Mouse (Mus musculus): ENCODE measurements at regions not wholly inside any gene's neighbourhood (a gene's known extent, or its start where the extent isn't known, plus 50 kb on each side); places are given as distances from the start of the nearest gene placed in this dataset.
"Not testable (repeated sequence)": the region's sequence is repeated elsewhere in the genome, so short reads cannot be mapped to it uniquely, and the experiment has no call there.

GRCm38 (mm10) chr2:16811401-16812281 is 455.5 kb downstream of the Plxdc2 start:
- DNase-seq (ENCODE audit: low spot score), result not testable (repeated sequence)

GRCm38 (mm10) chr2:16820442-16820841 is 464.3 kb downstream of the Plxdc2 start:
- no peak for DNase-seq (ENCODE audit: low spot score)

- DNase-seq (ENCODE audit: low spot score), result peak; percentile 4
Measured at GRCm38 (mm10) chr2:16824681-16825230, 468.7 kb downstream of the Plxdc2 start.

- no peak for DNase-seq (ENCODE audit: low spot score)
Measured at GRCm38 (mm10) chr2:16827266-16827665, 471.2 kb downstream of the Plxdc2 start.

- DNase-seq (ENCODE audit: low spot score), result no peak
Measured at GRCm38 (mm10) chr2:16835960-16836359, 479.9 kb downstream of the Plxdc2 start.

GRCm38 (mm10) chr2:16838718-16839117 is 482.6 kb downstream of the Plxdc2 start:
- DNase-seq (ENCODE audit: low spot score), result no peak

- DNase-seq (ENCODE audit: low spot score), result no peak
Measured at GRCm38 (mm10) chr2:16849916-16850315, 493.8 kb downstream of the Plxdc2 start.

- no peak for DNase-seq (ENCODE audit: low spot score)
Measured at GRCm38 (mm10) chr2:16860056-16860455, 504.0 kb downstream of the Plxdc2 start.

- no peak for DNase-seq (ENCODE audit: low spot score)
Measured at GRCm38 (mm10) chr2:16866163-16866852, 510.2 kb downstream of the Plxdc2 start.

GRCm38 (mm10) chr2:16892381-16892780 is 536.3 kb downstream of the Plxdc2 start:
- not testable (repeated sequence) for DNase-seq (ENCODE audit: low spot score)

- DNase-seq (ENCODE audit: low spot score), result no peak
Measured at GRCm38 (mm10) chr2:16909246-16910038, 553.3 kb downstream of the Plxdc2 start.

GRCm38 (mm10) chr2:16914633-16915032 is 558.5 kb downstream of the Plxdc2 start:
- no peak for DNase-seq (ENCODE audit: low spot score)

GRCm38 (mm10) chr2:16929974-16930373 is 573.9 kb downstream of the Plxdc2 start:
- no peak for DNase-seq (ENCODE audit: low spot score)

GRCm38 (mm10) chr2:16959432-16959831 is 603.3 kb downstream of the Plxdc2 start:
- DNase-seq (ENCODE audit: low spot score), result no peak

GRCm38 (mm10) chr2:16977380-16977779 is 621.3 kb downstream of the Plxdc2 start:
- DNase-seq (ENCODE audit: low spot score), result peak; percentile 2

- DNase-seq (ENCODE audit: low spot score), result no peak
Measured at GRCm38 (mm10) chr2:16982823-16983222, 626.7 kb downstream of the Plxdc2 start.

GRCm38 (mm10) chr2:16983583-16984221 is 627.6 kb downstream of the Plxdc2 start:
- DNase-seq (ENCODE audit: low spot score), result no peak

Measured in yolk sac, embryonic 10.5 days (tissue).